Mouse (Mus musculus): ENCODE data around the gene Ate1. TPM values are rescaled to one million over a fixed set of nuclear protein-coding genes. Genes with fewer than 3 reads are reported as not detected.
"Not testable (repeated sequence)": the region's sequence is repeated elsewhere in the genome, so short reads cannot be mapped to it uniquely, and the experiment has no call there.

The Ate1 gene
- polyA plus RNA-seq, 1 experiment from 2014 or later: 56.9 TPM

DNA sequence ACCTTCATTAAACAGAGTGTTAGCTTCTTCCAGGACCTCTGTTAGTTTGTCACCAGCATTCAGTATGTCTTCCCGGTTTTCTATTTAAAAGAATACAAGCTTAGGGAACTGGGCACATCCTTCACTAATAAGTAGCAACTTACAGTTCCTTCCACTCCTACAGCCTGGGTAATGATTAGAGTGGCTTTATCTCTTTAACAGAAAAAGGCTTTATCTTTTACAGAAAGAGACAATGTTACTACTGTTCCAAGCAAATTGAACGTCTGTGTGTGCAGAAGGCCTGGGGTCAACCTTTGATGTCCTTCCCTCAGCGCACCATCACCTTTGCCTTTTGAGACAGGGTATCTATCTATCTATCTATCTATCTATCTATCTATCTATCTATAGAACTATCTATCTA, 25.7 kb upstream of the Ate1 start:
- 58% methylated on average over 3 of the region's 3 CpGs for WGBS
- Histone ChIP-seq H3K27ac (replicated peaks) (peak overlapping the region; percentile 99), H3K36me3 (replicated peaks) (peaks cover 48% of the 10 kb centered on the region), H3K9me3 (no peaks in the 10 kb centered on the region), H3K4me1 (peaks cover 12% of the 10 kb centered on the region), H3K27me3 (replicated peaks; ENCODE audit: low read depth, poor library complexity, severe bottlenecking) (no peaks in the 10 kb centered on the region), H3K4me3 (peak overlapping the region; percentile 91)
- no peak for DNase-seq (ENCODE audit: low spot score)

DNA sequence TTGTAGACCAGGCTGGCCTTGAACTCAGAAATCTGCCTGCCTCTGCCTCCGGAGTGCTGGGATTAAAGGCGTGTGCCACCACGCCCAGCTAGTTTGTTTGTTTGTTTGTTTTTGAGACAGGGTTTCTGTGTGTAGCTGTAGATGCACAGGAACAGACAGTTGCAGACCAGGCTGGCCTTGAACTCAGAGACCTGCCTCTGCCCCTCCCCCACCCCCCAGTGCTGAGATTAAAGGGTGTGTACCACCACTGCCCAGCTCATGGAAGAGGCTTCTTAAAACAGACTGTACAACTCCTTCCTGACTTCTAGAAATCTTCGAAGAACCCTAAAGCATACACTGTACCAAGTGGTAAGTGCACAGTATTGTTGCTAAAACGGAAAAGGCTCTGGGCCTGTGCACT, 25.2 kb upstream of the Ate1 start:
- peaks cover 12% of the 10 kb centered on the region for H3K4me1 ChIP-seq
- WGBS: 91% methylated on average over 5 of the region's 5 CpGs
- no peaks in the 10 kb centered on the region for H3K27me3 ChIP-seq (replicated peaks; ENCODE audit: low read depth, poor library complexity, severe bottlenecking)
- H3K4me3 ChIP-seq: peak overlapping the region; percentile 91
- DNase-seq (ENCODE audit: low spot score): no peak
- H3K36me3 ChIP-seq (replicated peaks): peaks cover 52% of the 10 kb centered on the region
- no peaks in the 10 kb centered on the region for H3K9me3 ChIP-seq
- H3K27ac ChIP-seq (replicated peaks): no peak overlapping the region

DNA sequence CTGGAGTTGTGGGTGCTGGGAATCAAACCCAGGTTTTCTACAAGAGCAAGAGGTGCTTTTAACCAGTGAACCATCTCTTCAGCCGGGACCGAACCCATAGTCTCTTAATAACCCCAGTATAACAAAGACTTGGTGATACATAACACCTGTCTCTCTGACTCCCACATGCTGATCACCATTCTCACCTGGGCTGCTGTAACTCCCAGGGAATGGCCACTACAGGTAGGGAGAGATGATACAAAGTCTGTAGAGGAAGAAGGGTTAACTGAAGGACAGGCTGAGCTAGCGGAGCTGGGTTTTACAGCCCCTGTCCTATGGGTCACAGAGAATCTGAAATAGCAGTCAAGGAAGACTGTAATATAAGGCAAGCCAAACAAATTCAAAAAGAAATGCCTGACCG, 23.0 kb upstream of the Ate1 start:
- no peak overlapping the region for H3K4me3 ChIP-seq
- DNase-seq (ENCODE audit: low spot score): no peak
- WGBS: 96% methylated on average over 4 of the region's 4 CpGs
- H3K4me1 ChIP-seq: peaks cover 12% of the 10 kb centered on the region
- H3K27ac ChIP-seq (replicated peaks): no peak overlapping the region
- H3K27me3 ChIP-seq (replicated peaks; ENCODE audit: low read depth, poor library complexity, severe bottlenecking): no peaks in the 10 kb centered on the region
- peaks cover 74% of the 10 kb centered on the region for H3K36me3 ChIP-seq (replicated peaks)
- no peaks in the 10 kb centered on the region for H3K9me3 ChIP-seq

DNA sequence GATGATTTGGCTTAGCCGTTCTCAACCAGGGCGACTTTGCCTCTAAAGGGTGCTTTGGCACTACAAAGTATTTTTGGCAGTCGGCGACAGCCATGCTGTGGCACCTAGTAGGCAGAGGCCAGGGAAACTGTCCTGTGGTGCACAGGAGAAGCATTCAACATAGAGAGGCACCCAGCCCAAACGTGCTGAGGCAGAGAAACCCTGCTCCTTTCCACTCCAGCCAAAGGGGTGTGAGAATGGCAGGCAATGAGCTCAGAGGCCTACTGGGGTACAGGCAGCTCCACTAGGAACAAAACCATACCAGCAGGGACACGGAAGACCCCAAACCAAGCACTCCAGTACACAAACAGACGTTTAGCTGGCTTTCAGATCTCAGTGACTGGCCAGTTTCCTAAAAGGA, 20.0 kb upstream of the Ate1 start:
- Histone ChIP-seq H3K4me3 (no peak overlapping the region), H3K36me3 (replicated peaks) (peaks cover 99% of the 10 kb centered on the region), H3K4me1 (no peaks in the 10 kb centered on the region), H3K27ac (replicated peaks) (no peak overlapping the region), H3K27me3 (replicated peaks; ENCODE audit: low read depth, poor library complexity, severe bottlenecking) (no peaks in the 10 kb centered on the region), H3K9me3 (no peaks in the 10 kb centered on the region)
- WGBS: 91% methylated on average over 7 of the region's 7 CpGs
- no peak for DNase-seq (ENCODE audit: low spot score)

DNA sequence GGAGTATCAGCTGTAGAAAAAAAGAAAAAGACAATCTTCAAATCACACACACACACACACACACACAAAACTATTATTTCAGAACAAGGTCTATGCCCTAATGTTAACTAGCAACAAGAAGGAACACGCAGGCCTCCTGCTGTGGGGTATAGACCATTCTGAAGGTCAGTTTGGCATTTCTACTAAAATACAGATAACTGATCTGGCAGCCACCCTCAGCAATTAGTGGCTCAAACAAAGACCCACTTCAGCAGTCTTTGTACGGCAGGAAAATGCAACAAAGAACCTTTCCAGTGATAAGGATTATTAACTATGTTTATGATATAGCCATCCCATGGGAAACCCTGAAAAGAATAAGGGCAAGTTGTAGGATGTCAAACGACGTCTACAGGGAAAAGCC, 16.9 kb upstream of the Ate1 start:
- no peaks in the 10 kb centered on the region for H3K27me3 ChIP-seq (replicated peaks; ENCODE audit: low read depth, poor library complexity, severe bottlenecking)
- no peak for DNase-seq (ENCODE audit: low spot score)
- H3K36me3 ChIP-seq (replicated peaks): peaks cover 97% of the 10 kb centered on the region
- WGBS: 92% methylated on average over 4 of the region's 4 CpGs
- no peaks in the 10 kb centered on the region for H3K9me3 ChIP-seq
- H3K4me3 ChIP-seq: no peak overlapping the region
- no peaks in the 10 kb centered on the region for H3K4me1 ChIP-seq
- no peak overlapping the region for H3K27ac ChIP-seq (replicated peaks)

DNA sequence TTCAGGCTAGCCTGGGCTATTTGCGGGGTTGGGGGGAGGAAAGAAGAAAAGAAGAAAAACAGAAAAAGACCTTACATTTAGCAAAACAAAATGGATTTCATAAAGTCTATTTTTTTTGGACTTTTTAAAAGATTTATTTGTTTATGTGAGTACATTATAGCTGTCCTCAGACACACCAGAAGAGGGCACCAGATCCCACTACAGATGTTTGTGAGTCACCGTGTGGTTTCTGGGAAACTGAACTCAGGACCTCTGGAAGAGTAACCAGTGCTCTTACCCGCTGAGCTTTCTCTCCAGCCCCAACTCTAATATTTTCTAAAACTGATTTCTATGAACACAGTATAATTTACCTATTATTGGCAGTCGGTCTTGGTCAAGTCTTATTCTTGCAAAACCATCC, 15.0 kb upstream of the Ate1 start:
- Histone ChIP-seq H3K4me1 (no peaks in the 10 kb centered on the region), H3K36me3 (replicated peaks) (peaks cover 99% of the 10 kb centered on the region)
- no peak for DNase-seq (ENCODE audit: low spot score)

DNA sequence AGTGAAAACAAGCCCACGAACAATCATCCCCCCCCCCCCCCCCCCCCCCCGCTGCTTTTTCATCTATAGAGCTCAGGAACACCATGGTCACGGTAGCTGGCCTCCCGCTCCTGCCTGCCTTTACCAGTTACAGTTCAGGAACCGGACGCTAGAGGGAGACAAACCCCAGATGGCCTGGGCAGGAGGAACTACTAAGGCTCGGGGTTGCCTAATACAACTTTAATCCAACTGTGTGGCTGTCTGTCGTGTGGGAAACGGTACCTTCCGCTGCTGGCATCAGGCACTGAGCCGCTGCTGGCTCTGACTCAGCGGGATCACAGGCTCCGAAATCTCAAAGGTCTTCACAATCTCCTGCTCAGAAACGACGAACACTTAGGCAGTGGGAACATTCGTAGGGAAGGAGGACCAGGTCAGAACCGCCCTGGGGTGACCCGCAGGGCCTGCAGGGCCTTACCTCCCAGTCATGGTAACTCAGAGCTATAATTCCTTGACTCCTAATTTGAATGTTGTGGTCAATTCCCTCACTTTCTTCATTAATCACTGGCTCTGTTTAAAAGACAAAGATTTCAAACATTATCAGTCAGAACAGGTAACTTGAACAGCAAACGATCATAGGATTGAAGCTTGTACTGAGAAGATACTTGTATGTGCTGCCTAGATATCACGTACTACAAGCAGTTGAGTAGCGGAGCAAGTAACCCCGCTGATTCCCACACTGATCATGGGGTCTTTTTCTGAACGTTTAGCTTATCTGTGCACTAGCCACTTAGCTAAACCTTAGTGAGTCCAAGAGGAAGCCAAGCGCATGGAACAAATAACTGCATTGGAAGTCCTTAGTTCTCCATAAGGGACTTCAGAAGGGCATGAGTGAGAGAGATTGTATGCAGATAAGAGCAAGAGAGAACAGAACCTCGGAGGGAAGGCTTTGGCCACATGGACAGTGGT, 13.4 kb upstream of the Ate1 start:
- DNase-seq (ENCODE audit: low spot score): peak; percentile 88
- 54% methylated on average over 25 of the region's 25 CpGs for WGBS
- H3K9me3 ChIP-seq: no peaks in the 10 kb centered on the region
- peaks cover 98% of the 10 kb centered on the region for H3K36me3 ChIP-seq (replicated peaks)
- H3K4me3 ChIP-seq: no peak overlapping the region
- H3K4me1 ChIP-seq: no peaks in the 10 kb centered on the region
- no peak overlapping the region for H3K27ac ChIP-seq (replicated peaks)
- no peaks in the 10 kb centered on the region for H3K27me3 ChIP-seq (replicated peaks; ENCODE audit: low read depth, poor library complexity, severe bottlenecking)

More for the DNA sequence above, 15.0 kb upstream of the Ate1 start:
- Histone ChIP-seq H3K27me3 (replicated peaks; ENCODE audit: low read depth, poor library complexity, severe bottlenecking) (no peaks in the 10 kb centered on the region), H3K4me3 (no peak overlapping the region), H3K9me3 (no peaks in the 10 kb centered on the region), H3K27ac (replicated peaks) (no peak overlapping the region)
- WGBS: 91% methylated on average over 4 of the region's 4 CpGs

DNA sequence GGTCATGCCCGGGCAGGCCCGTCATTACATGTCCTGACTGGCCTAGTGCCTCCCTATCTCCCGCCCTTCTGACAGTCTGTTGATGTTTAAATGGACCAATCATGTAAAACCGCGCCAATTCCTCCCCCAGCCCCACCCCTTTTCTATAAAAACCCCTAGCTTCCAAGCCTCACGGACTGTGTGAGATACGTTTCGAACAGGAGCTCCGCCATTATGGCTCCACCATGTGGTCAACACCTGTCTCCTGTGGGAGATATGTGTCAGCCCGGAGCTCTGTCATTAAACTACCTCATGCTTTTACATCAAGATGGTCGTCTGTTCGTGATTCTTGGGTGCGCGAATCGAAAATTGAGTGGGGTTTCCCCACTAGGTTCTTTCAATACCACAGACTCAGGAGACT, 11.0 kb upstream of the Ate1 start:
- peaks cover 78% of the 10 kb centered on the region for H3K36me3 ChIP-seq (replicated peaks)
- H3K27me3 ChIP-seq (replicated peaks; ENCODE audit: low read depth, poor library complexity, severe bottlenecking); H3K9me3 ChIP-seq; H3K27ac ChIP-seq (replicated peaks); DNase-seq (ENCODE audit: low spot score); H3K4me1 ChIP-seq; H3K4me3 ChIP-seq: not testable (repeated sequence)
- WGBS: 96% methylated on average over 15 of the region's 15 CpGs

DNA sequence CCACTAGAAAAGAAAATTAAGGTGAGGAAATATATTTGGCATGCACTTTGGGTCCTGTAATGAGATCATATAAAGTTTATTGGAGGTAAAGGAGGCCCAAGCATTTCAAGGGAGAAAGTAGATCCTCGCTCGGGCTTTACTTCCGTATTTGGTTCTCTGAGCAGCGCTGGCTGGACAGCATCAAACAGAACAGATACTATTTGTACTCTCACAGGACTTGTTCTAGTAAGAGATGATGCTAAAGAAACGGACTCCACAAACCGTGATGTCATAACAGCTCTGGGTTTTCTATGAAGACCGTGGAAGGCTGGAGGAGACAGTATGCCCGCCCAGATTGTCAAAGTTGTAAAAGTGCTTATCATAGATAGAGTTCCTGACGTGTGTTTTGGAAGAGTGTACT, 7.1 kb upstream of the Ate1 start:
- WGBS: 91% methylated on average over 9 of the region's 9 CpGs
- peaks cover 42% of the 10 kb centered on the region for H3K36me3 ChIP-seq (replicated peaks)
- H3K27ac ChIP-seq (replicated peaks): no peak overlapping the region
- no peaks in the 10 kb centered on the region for H3K4me1 ChIP-seq
- H3K9me3 ChIP-seq: no peaks in the 10 kb centered on the region
- no peak for DNase-seq (ENCODE audit: low spot score)
- no peaks in the 10 kb centered on the region for H3K27me3 ChIP-seq (replicated peaks; ENCODE audit: low read depth, poor library complexity, severe bottlenecking)
- no peak overlapping the region for H3K4me3 ChIP-seq

DNA sequence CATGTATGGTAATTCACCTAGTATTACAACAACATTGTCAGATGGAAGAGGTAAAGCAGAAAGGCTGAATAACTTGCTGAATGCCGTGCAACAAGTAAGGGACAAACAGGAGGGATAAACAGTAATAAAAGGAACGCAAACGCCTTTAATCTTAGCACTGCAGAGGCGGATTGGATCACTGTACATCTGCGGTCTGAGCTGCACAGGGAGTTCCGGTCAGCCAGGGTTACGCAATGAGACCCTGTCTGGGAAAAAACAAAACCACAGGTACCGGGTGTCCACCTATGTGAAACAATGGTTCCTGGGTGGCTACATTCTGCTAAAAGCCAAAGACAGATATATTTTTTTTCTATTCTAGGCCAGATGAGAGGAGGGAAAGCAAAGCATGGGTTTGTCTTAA, 3.3 kb upstream of the Ate1 start:
- 93% methylated on average over 8 of the region's 8 CpGs for WGBS
- H3K9me3 ChIP-seq: no peaks in the 10 kb centered on the region
- DNase-seq (ENCODE audit: low spot score): no peak
- H3K27me3 ChIP-seq (replicated peaks; ENCODE audit: low read depth, poor library complexity, severe bottlenecking): no peaks in the 10 kb centered on the region
- no peak overlapping the region for H3K4me3 ChIP-seq
- peaks cover 4% of the 10 kb centered on the region for H3K36me3 ChIP-seq (replicated peaks)
- H3K27ac ChIP-seq (replicated peaks): no peak overlapping the region
- peaks cover 12% of the 10 kb centered on the region for H3K4me1 ChIP-seq

DNA sequence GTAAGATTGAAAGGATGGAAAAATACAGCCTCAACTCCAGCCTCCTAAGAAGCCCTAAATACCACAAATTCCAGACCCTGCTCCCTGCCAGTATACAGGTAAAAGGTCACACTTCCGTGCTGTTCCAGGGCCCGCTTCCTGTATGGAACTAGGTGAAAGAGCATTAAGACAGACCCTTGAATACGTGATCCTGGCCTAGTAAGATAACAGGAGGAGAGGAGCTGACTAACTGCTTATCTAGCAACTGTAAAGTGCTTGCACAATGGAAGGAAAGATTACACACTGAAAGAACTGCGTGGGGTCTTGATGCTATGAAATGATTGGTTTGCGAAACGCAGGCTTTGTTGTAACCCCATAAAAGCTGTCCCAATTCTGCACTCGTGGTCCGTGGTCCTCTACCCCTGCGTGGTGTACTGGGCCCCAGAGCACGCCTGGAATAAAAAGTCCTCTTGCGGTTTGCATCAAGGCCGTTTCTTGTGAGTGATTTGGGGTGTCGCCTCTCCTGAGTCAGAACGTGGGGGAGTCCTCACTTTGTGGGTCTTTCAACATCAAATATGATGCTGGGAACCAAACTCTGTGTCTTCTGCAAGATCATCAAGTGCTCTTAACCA, 748 bp upstream of the Ate1 start:
- Histone ChIP-seq H3K9me3 (no peaks in the 10 kb centered on the region), H3K27ac (replicated peaks) (peak overlapping the region; percentile 98; the same call in 1 of the 2 replicates), H3K4me3 (no peak overlapping the region), H3K4me1 (peaks cover 21% of the 10 kb centered on the region), H3K27me3 (replicated peaks; ENCODE audit: low read depth, poor library complexity, severe bottlenecking) (no peaks in the 10 kb centered on the region), H3K36me3 (replicated peaks) (no peaks in the 10 kb centered on the region)
- WGBS: 86% methylated on average over 14 of the region's 14 CpGs
- DNase-seq (ENCODE audit: low spot score): no peak

DNA sequence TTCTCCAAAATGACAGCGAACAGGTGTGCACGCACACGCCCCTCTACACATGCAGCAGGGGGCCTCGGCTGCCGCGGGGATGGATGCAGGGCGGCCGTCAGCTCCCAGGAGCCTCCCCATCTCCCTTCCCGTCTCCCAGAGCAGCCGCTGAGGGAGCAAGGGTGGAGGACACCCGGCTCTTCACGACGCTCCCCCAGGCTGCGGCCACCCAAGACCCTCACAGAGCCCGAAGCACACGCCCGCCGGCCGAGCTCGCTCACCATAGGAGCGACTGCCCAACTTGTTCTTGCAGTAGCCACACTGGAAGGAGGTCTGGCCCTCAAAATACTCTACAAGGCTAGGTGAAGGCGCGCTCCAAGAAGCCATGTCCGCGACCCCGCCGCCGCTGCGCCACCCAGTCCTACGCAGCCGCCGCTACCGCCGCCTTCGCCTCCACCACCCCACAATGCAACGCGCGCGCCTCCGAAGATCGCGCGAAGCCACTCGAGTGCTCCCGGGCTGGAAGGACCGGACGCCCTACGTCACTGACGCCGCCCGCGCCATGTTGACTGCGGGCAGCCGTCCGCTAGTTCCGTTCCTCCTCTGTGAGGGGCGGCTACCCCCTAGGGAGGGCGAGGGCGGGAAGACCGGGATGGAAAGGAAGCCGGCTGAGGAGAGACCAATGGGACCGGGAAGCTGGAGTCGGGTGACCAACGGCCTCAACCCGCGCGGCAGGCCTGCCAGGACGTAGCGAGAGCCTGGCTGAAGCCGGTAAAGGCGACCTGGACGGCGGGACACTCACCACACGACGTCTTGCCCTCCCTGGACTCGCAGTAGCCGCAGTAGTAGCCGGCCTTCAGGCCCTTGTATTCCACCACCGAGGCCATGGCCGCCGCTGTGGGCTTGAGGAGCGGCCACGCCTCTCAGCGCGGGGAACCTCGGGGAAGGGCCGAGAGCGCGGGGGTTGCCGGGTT, 797 bp downstream of the Ate1 start:
- DNase-seq (ENCODE audit: low spot score): peak; percentile 99
- Histone ChIP-seq H3K9me3 (no peaks in the 10 kb centered on the region), H3K36me3 (replicated peaks) (peaks cover 9% of the 10 kb centered on the region), H3K27me3 (replicated peaks; ENCODE audit: low read depth, poor library complexity, severe bottlenecking) (no peaks in the 10 kb centered on the region), H3K4me1 (peaks cover 21% of the 10 kb centered on the region), H3K27ac (replicated peaks) (peak overlapping the region; percentile 98), H3K4me3 (peak overlapping the region; percentile 79)
- WGBS: under 1% methylated on average over 90 of the region's 90 CpGs
